Mouse (Mus musculus) midbrain, embryonic 14.5 days (tissue): ENCODE data around the gene Irs1. TPM values are rescaled to one million over a fixed set of nuclear protein-coding genes. Genes with fewer than 3 reads are reported as not detected.

Experiments
- ATAC-seq: fragments of 200-750 bp; cut with Nextera tagmentation; 2 replicates; pipeline ENCODE4 v1.8.0; 2017; ENCODE audit warnings: moderate number of reproducible peaks, moderate library complexity; ENCODE audit not compliant: low FRiP score, low TSS enrichment
- DNase-seq: peaks from one replicate; pipeline ENCODE4 v3.0.0-alpha.2; 2015
- H3K27ac ChIP-seq: fragments of 300-500 bp; sonication (generic); replicated peaks from 2 replicates; pipeline ENCODE4 v1.5.1; 2014; ENCODE audit warnings: mild to moderate bottlenecking, low read depth, low read length, moderate library complexity
- H3K27me3 ChIP-seq: fragments of 300-500 bp; sonication (generic); 2 replicates; pipeline ENCODE4 v1.6.1; 2014; ENCODE audit warnings: low read length, control low read depth, mixed read lengths; ENCODE audit not compliant: control insufficient read depth, insufficient read depth
- H3K36me3 ChIP-seq: fragments of 300-500 bp; sonication (generic); 2 replicates; pipeline ENCODE4 v1.6.1; 2014; ENCODE audit warnings: low read length, control low read depth; ENCODE audit not compliant: control insufficient read depth, insufficient read depth
- H3K4me1 ChIP-seq: fragments of 300-500 bp; sonication (generic); 2 replicates; pipeline ENCODE4 v1.6.1; 2014; ENCODE audit warnings: mild to moderate bottlenecking, antibody characterized with exemption, low read length, control low read depth; ENCODE audit not compliant: control insufficient read depth, insufficient read depth
- H3K4me2 ChIP-seq: fragments of 300-500 bp; sonication (generic); 2 replicates; pipeline ENCODE4 v1.6.1; 2014; ENCODE audit warnings: mild to moderate bottlenecking, low read length, moderate library complexity
- H3K4me3 ChIP-seq: fragments of 300-500 bp; sonication (generic); replicated peaks from 2 replicates; pipeline ENCODE4 v1.5.1; 2014; ENCODE audit warnings: low read depth, low read length
- H3K9ac ChIP-seq: fragments of 300-500 bp; sonication (generic); replicated peaks from 2 replicates; pipeline ENCODE4 v1.6.1; 2014; ENCODE audit warnings: mild to moderate bottlenecking, low read length, moderate library complexity
- H3K9me3 ChIP-seq: fragments of 300-500 bp; sonication (generic); 2 replicates; pipeline ENCODE4 v1.6.1; 2016; ENCODE audit warnings: low read length, control low read depth, mixed read lengths; ENCODE audit not compliant: control insufficient read depth
- WGBS: fragments of 180-500 bp; shearing (Covaris S2); extraction: QIAGEN DNeasy Blood & Tissue Kit; methylation state at CpG from one replicate; pipeline ENCODE4 v1.1.7; 2014; 5-methylcytosine and 5-hydroxymethylcytosine counted together
- polyA plus RNA-seq: library from polyadenylated mRNA; unstranded; fragments of >200 nt; fragmentation: Nextera tagmentation; extraction: Ambion mirVana; gene quantifications from 2 replicates; pipeline ENCODE4 v1.2.1, GENCODE M21; 2014

Irs1 gene
- polyA plus RNA-seq, 1 experiment from 2014 or later = 7.9 TPM

DNA sequence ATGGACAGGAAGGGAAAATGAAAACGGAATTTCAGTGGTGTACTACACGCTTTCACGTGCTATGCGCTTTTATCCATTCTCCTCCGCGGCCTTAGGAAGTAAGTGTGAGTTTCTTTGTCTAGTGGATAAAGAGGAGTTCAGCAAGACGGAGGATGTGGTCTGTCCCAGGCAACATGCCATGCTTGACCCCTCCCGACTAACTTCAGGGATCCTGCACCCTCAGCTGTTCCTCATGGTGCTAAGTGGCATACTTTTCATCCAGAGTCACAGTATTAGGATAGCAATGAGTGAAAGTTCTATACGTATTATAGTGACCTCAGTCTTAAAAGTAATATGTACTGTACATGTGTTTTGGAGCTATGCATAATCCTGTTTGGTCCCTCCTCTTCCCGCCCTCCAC lies 29.6 kb upstream of the Irs1 start:
- Histone ChIP-seq H3K4me1 (peaks cover 31% of the 10 kb centered on the region), H3K27ac (peak overlapping the region; percentile 39), H3K36me3 (no peaks in the 10 kb centered on the region), H3K27me3 (no peaks in the 10 kb centered on the region), H3K9ac (no peak overlapping the region), H3K4me3 (no peak overlapping the region; the same call in 1 of the 2 replicates), H3K4me2 (peak overlapping the region; percentile 31), H3K9me3 (no peaks in the 10 kb centered on the region)
- no peak for DNase-seq
- no peak for ATAC-seq
- WGBS = 59% methylated on average over 10 of the region's 10 CpGs

DNA sequence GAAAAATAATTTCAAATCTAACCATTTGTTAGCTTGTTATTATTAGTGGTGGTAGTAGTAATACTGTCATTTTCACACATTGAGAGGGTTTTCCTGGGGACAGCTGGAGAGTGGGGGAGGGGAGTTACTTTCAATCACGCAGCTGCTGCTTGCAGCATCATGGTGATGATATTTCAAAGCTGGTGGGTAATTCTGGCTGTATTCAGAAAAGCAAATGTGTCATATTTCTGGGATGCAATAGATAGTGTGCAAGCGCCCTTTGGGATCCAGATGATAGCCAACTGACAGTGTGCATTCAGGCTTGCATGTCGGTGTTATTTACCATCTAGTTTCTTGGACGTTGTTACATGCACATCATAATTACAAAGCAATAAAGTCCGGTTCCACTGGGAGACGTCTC lies 29.2 kb upstream of the Irs1 start:
- no peak for ATAC-seq
- DNase-seq = peak; percentile 63

GRCm38 (mm10) chr1:82316746-82317126 lies 25.5 kb upstream of the Irs1 start:
- H3K4me3 ChIP-seq = peak overlapping the region; percentile 84
- H3K9ac ChIP-seq = peak overlapping the region; percentile 88
- no peak; the same call in 1 of the 2 replicates for ATAC-seq
- peaks cover 18% of the 10 kb centered on the region; the same call in 1 of the 2 replicates for H3K4me1 ChIP-seq
- no peaks in the 10 kb centered on the region for H3K9me3 ChIP-seq
- H3K4me2 ChIP-seq = peak overlapping the region; percentile 80
- 0% methylated on average over 26 of the region's 26 CpGs for WGBS
- no peaks in the 10 kb centered on the region for H3K36me3 ChIP-seq
- peak overlapping the region; percentile 97 for H3K27ac ChIP-seq
- H3K27me3 ChIP-seq = no peaks in the 10 kb centered on the region
- DNase-seq = no peak

More for the DNA sequence above, 29.2 kb upstream of the Irs1 start:
- Histone ChIP-seq H3K27me3 (no peaks in the 10 kb centered on the region), H3K4me2 (peak overlapping the region; percentile 31), H3K4me1 (peaks cover 31% of the 10 kb centered on the region), H3K4me3 (no peak overlapping the region; the same call in 1 of the 2 replicates), H3K27ac (peak overlapping the region; percentile 39), H3K36me3 (no peaks in the 10 kb centered on the region), H3K9me3 (no peaks in the 10 kb centered on the region), H3K9ac (no peak overlapping the region)
- 44% methylated on average over 6 of the region's 6 CpGs for WGBS

DNA sequence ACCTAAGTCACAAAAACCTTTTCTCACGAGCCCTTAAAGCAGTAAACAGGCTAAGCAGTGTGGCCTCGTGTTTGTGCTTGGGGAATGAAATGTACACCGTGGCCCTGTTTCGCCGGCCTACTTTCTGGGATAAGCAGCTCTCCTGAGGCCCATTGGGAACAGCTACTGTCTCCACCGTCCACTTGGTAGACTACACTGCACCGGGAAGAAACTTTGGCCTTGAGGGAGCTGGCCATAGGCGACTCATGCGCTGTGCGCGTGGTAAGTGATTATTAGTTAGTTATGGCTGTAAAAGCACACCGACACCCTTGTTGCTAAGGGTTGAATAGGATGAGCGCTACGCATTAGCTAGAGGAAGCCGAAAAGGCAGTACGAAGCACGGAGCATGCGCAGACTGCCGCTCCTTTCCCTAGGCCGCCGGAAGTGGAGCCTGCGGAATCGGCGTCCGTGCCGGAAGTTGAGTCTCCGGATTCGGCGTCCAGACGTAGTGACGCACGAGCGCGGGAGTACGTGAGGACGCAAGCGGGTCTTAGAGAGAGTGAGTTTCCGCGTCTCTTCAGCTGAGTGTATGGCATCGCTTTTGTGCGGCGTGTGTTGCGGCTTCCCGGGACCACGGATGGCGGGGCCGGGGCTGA lies 25.0 kb upstream of the Irs1 start, which contains the start of gene Rhbdd1:
Rhbdd1 (plus strand) TSS at position 342 of the 635 bp plus-strand sequence.
- no peaks in the 10 kb centered on the region for H3K9me3 ChIP-seq
- peaks cover 18% of the 10 kb centered on the region; the same call in 1 of the 2 replicates for H3K4me1 ChIP-seq
- peak within 1 kb of the TSS; percentile 97 for H3K27ac ChIP-seq
- H3K36me3 ChIP-seq = no peaks in the 10 kb centered on the region
- 4% methylated on average over 47 of the region's 47 CpGs for WGBS
- ATAC-seq = peak; percentile 98
- H3K4me3 ChIP-seq = peak within 1 kb of the TSS; percentile 84
- H3K9ac ChIP-seq = peak within 1 kb of the TSS; percentile 88
- DNase-seq = peak; percentile 100
- no peaks in the 10 kb centered on the region for H3K27me3 ChIP-seq
- H3K4me2 ChIP-seq = peak within 1 kb of the TSS; percentile 80

DNA sequence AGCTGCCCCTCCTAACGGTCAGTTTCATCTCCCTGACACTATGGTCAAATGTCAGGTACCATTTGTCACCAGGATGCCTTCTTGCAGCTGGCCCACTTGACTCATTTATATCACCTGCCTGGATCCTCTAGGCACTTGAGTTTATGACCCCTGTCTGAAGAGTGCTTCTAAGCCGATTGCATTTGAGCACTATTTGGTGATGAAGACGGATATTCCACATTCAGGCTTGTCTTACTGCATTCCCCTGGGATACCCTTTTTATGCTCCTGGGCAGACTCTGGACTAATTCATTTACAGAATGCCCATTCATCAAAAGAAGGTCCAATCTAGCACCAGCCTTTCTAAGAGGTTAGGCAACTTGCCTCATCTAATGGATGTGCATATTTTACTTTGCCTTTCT lies 13.3 kb upstream of the Irs1 start:
- DNase-seq = no peak
- no peaks in the 10 kb centered on the region for H3K9me3 ChIP-seq
- H3K27ac ChIP-seq = no peak overlapping the region
- H3K9ac ChIP-seq = no peak overlapping the region
- H3K27me3 ChIP-seq = no peaks in the 10 kb centered on the region
- no peaks in the 10 kb centered on the region for H3K4me1 ChIP-seq
- no peak for ATAC-seq
- no peak overlapping the region for H3K4me3 ChIP-seq
- WGBS = 79% methylated on average over 3 of the region's 3 CpGs
- H3K36me3 ChIP-seq = no peaks in the 10 kb centered on the region
- H3K4me2 ChIP-seq = no peak overlapping the region

DNA sequence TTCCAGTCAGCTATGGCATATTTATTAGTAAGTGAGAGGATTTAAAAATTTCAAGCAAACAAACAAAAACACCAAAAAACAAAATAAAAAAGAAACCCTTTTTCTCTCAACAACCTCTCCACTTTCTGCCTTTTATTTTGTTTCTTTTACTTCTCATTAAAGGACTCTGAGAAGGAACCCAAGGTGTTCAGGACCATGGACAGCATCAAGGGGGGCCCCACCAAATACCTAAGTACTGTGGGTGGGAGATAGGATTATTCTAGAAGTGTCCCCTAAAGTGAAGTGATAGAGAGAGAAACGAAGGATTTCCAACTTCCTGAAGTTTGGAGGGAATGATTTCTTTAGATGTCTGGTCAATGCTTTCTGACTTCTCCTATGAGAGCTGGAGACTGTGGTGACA lies 7.4 kb upstream of the Irs1 start:
- Histone ChIP-seq H3K9ac (no peak overlapping the region), H3K27me3 (no peaks in the 10 kb centered on the region), H3K4me3 (no peak overlapping the region), H3K36me3 (no peaks in the 10 kb centered on the region), H3K27ac (no peak overlapping the region), H3K9me3 (no peaks in the 10 kb centered on the region), H3K4me1 (no peaks in the 10 kb centered on the region), H3K4me2 (no peak overlapping the region)
- ATAC-seq (no peak), DNase-seq (no peak)
- 46% methylated on average over 1 of the region's 1 CpGs for WGBS

DNA sequence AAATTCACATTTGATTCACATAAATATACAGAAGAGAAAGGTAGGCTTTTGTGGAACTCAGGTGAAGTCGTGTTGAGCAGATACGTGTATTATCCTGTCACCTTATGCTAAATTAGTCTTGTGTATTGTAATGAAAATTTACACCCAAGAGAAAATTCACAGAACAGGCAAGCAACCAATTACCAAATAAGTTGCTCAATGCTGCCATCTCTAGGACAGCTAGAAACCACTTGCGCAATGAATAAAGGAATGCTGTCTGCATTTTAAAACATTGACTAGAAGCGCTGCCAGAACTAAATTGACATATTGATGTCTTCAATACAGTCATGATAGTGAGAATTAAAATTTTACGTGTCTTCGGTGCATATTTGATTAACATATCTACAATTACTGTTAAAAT lies 2.9 kb upstream of the Irs1 start:
- 10% methylated on average over 6 of the region's 6 CpGs for WGBS
- ATAC-seq (no peak), DNase-seq (peak; percentile 88)
- Histone ChIP-seq H3K4me2 (no peak overlapping the region), H3K4me3 (no peak overlapping the region), H3K27ac (no peak overlapping the region), H3K4me1 (peaks cover 15% of the 10 kb centered on the region), H3K9me3 (no peaks in the 10 kb centered on the region), H3K27me3 (no peaks in the 10 kb centered on the region), H3K9ac (no peak overlapping the region), H3K36me3 (no peaks in the 10 kb centered on the region)

GRCm38 (mm10) chr1:82292771-82293170 lies 1.6 kb upstream of the Irs1 start:
- WGBS = 1% methylated on average over 13 of the region's 13 CpGs

More at GRCm38 (mm10) chr1:82292771-82293170, 1.6 kb upstream of the Irs1 start:
- Histone ChIP-seq H3K9me3 (no peaks in the 10 kb centered on the region), H3K4me3 (peak overlapping the region; percentile 75), H3K36me3 (0 out of 2 replicates have a peak, but pooled peaks cover 6% of the 10 kb centered on the region), H3K27ac (peak overlapping the region; percentile 53), H3K4me2 (peak overlapping the region; percentile 82), H3K4me1 (peaks cover 23% of the 10 kb centered on the region), H3K27me3 (no peaks in the 10 kb centered on the region), H3K9ac (no peak overlapping the region; the same call in 1 of the 2 replicates)
- ATAC-seq (peak; percentile 73), DNase-seq (peak; percentile 94)
